Mouse (Mus musculus) adrenal gland, postnatal 4 days (tissue): ENCODE measurements around the gene Ak5. TPM values are rescaled to one million over a fixed set of nuclear protein-coding genes. Genes with fewer than 3 reads are reported as not detected.

Experiments used
- DNase-seq, 2 experiments: peaks; one replicate each; pipeline ENCODE4 v3.0.0; 2021 to 2022; ENCODE audit warnings: low spot score in 2 of 2, mixed read lengths in 2 of 2
- total RNA-seq, 2 experiments: library from RNA; stranded (reverse); gene quantifications; 2 replicates each; pipeline ENCODE4 v1.2.3; 2021

The Ak5 gene
- total RNA-seq, 2 experiments from 2014 or later: 4.6 to 5.2 TPM

DNA sequence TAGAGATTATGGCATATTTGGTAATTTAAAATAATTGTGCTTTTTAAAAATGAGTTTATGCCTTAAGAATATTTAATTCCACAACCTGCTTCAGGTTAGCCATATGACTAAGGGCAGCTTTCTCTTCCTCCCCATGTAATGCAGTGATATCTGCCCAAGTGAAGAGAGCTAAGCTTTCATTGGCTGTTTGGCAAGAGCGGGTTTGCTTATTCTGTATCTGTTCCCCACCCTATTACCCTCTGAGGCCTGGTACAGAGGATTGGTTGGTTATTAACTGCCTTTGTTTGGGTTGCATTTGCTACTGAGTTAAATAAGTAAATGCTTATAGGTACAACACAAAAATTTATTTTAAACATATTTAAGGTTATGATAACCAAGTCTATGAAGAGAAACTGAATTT, 221.2 kb downstream of the Ak5 start:
- no peak for DNase-seq

DNA sequence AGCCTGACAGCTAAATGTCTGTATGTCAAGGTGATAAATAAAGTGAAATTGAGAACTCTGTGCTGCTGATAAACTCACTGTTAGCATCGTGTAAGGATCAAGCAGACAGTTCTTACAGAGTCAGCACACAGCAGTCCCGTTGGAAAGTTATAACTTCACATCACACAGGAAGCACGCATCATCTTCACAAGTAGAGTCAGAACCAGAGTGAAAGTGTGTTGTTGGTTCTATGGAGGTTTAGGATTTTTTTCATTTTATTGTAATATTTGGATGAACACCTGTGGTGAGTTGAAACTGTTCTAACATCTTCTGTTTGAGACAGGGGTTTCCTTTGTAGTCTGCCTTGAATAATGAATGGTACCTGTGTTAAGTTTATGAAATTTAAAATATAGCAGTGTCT, 224.0 kb downstream of the Ak5 start:
- DNase-seq: no peak

- DNase-seq: no peak
These were observed 225.4 kb downstream of the Ak5 start for GRCm38 (mm10) chr3:152442795-152443194.

DNA sequence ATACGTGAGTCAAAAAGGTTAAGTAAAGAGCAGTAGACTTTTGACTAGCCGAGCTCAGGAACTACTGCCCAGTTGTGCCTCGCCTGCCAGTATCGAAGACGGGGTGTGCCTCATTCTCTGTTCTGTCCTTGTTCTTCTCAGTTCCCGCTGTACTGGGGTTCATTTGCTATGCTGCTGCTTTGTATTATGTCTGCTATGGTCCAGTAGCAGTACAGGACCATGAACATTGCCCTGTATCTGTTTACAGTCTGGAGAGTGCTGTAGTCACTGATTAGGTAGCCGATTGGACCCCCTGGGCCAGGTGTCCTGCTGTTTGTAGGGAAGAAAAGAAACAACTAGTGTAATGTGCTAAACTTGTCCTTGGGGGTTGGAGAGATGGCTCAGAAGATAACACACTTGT, 230.1 kb downstream of the Ak5 start:
- DNase-seq: no peak

DNA sequence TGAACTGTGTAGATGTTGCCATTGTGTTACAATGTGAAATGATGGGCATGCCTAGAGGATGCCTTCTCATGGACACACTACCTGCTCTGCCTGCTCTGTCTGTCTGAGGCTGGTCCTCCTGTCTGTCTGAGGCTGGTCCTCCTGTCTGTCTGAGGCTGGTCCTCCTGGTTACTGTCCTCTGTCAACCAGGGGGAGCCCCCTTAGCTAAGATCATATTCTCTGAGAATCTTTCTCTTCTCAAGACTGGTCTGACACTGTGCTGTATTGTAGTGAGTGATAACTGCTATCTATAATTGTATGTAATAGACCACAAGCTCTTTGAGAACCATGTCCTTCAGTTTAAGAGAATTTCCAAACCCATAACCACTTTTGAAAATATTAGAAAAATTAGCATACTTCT, 232.6 kb downstream of the Ak5 start:
- DNase-seq: no peak

DNA sequence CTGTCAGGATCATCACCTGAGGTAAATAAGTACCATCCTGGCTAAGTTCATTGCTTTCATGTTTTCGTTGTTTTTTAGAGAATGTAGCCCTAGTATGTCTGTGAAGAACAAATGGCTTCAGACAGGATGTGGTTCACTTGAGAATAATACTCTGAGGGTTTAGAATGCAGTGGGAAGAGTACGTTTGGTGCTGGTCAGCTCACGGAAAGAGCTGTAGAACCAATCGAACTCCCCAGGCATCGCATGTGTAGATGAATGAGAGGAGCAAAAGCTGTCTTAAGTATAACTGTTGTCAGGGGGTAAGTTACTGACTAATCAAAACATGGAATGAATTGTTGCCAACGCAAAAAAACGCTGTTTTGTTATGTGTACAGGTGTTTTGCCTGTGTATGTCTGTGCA, 235.5 kb downstream of the Ak5 start:
- no peak for DNase-seq

DNA sequence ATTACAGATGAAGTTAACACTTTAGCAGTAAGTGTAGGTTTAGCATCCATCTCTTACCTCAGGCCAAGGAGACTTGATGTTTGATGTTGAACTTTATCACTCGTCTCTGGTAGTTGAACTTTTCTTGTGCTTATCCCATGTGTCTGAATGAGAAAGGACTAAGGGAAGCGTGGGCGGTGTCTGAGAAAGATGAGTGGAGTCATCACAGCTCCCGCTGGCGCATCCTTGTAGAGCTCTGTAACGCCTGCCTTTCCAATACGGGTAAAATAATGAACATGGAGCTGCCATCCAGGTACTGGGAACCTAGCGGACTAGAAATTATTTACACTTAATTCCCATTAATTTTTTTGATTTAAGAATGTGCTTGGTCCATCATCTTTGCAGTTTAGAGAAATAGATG, 239.2 kb downstream of the Ak5 start:
- DNase-seq: no peak

Other genes starting within 250 kb of the Ak5 start
- gene Pigk, start 45.7 kb upstream of the Ak5 start, total RNA-seq: 10 to 100 TPM; 52.9 to 59.3 TPM